Mouse (Mus musculus) embryo, embryonic 11.5 days (tissue): ENCODE data around the gene Mamdc4.

Experiments used
- DNase-seq: peaks from one replicate; pipeline ENCODE4 v3.0.0-alpha.2; 2012; ENCODE audit warnings: low read depth, low spot score

Gene Mamdc4

GRCm38 (mm10) chr2:25582466-25583119 lies 7.9 kb upstream of the Mamdc4 start:
- no peak for DNase-seq

DNA sequence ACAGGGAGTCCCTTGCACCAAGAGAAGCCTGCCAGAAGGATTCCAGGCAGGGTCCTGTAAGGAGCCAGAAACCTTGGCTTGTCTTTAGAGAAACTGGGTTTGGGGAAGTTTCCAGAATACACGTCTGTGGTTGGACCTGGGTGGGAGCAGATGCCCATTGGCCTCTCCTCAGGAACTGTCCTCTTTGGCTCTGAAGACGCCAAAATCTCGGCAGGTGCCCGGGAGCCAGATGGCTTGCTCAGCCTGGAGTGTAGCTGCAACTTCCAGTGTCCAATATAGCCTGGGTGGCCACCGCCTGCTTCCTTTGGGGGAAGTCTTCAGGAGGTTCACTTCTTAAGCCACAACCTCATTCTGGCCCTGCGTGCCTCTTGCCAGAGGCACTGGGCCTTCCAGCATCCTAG lies 7.3 kb upstream of the Mamdc4 start:
- no peak for DNase-seq

- peak; percentile 56 for DNase-seq
Observed at GRCm38 (mm10) chr2:25581294-25581864, 6.7 kb upstream of the Mamdc4 start, which contains the start of gene Ajm1. Gene Ajm1 (minus strand): TSS chr2:25581757.

DNA sequence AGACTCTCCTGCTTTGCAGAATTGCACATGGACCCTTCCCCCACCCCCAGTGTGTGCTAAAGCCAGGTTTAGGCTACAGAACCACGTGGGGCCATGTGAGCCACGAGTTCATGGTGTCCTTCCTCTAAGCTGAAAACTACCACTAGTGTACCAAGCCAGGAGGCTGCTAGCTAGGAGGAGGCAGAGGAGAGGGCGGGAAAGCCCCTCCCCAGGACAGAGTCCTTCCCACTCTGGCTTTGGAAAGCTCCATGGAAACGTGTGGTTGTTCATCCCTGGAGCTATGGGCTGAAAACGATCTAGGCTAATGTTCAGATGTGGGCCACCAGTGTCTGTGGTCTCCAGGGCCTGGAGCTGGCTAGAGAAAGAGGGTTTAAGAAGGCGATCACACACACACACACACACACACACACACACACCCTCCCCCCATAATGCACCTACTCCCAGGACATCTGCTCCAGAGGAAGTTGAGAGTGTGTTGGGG lies 6.0 kb upstream of the Mamdc4 start:
- no peak for DNase-seq

DNA sequence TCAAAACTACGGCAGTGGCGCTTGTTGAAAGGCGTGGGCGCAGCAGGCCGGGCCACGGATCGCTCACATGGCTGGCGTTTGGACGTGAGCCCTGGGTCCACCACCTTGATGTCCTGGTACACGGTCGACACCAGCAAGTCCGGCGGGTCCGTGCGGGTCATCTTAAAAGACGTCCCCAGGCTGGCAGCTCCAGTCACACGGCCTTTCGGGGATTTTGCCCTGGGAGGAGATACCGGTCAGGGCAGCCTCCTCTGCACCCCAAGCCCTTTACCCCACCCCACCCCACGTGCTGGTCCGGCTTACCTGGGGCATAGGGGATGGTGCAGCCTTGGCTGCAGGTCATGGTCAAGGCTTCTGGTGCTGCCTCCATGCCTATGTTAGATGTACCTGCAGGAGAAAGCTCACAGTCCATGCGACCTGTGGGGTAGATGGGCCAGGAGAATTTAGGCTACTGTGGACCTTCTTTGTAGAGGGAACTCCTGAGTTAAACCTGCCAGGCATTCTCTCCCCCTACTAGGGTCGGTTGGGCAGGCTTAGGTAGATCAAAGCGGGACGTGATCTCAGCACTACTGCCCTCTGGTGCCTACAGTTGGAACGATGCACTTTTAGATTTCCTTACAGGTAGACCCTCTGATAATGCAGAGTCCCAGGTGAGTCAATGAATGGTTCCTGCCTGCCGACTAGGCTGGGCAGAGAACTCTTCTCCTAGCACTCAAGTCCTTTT lies 5.3 kb upstream of the Mamdc4 start:
- DNase-seq: no peak

- no peak for DNase-seq
Observed at GRCm38 (mm10) chr2:25578796-25579736, 4.4 kb upstream of the Mamdc4 start.

DNA sequence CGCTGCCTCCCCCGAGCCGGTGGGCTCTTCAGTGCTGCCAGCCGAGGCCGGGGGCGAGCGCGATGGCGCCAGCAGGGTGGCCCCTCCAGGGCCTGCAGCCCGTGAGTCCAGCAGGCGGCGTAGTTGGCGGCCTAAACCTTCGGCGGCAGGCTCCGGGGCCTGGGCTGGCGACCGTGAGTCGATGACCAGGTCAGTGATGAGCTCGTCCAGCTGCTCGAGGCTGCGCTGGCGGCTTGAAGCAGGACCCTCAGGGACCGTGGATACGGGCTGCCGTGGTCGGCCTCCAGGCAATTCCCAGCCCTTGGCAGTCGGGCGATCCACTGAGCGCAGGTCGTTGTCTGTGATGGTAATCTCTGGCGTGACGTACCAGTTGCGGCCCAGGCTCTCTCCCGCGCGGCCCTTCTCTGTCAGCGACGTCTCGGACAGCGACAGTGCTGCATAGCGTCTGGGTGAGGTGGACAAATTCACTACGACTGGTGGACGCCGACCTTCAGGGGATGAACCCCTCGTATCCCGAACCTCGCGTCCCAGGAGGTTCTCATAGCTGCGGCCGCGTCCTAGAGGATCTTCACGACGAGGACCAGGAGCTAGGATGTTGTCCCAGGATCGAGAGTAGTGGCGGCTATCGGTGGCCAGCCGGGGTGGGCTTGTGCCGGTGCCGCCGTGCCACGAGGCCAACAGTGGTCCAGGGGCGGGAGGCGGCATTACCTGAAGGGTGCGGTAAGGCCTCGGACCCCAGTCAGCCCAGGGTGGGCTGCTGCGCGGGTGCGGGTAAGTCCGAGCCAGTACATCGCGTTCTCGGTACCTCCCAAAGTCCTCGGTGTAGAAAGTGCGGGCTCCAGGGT lies 3.5 kb upstream of the Mamdc4 start:
- DNase-seq: no peak

- no peak for DNase-seq
Observed at GRCm38 (mm10) chr2:25576965-25577891, 2.6 kb upstream of the Mamdc4 start.

DNA sequence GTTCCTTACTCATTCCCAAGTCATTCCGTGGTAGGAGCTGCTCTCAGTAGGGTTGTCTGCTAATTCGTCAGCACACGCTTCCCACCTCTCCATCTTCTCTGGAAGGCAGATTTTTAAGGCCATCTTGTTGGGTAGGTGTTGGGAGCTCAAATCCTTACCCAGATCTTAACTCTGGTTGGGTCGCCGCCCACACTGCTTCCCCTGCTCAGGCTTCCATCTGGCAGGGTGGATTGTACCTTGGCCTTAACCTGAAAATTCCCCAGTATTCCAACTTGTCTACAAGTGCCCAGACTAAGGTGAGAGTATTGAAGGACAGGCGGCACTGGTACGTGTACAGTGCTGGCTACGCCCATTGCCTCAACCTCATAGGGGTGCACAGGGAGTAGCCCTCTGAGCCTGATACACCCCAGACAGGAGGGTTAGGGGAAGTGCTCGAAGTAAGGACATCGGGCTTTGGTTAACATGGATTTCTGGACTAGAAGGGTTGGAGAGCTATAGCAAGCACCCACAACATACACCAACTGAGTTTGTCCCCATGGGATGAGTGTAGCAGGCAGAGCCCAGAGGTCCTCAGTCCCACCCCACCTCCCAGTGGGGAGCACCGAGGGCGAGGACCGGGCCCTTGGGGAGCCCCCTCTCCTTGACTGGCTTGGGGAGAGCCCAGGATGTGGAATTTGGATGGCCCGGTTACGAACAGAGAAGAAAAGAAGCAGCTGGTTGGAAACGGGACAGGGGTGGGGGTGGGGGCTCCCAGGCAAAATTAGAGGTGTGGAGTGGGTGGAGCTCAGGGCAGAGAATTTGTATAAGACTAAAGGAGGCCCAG lies 1.6 kb upstream of the Mamdc4 start:
- no peak for DNase-seq

DNA sequence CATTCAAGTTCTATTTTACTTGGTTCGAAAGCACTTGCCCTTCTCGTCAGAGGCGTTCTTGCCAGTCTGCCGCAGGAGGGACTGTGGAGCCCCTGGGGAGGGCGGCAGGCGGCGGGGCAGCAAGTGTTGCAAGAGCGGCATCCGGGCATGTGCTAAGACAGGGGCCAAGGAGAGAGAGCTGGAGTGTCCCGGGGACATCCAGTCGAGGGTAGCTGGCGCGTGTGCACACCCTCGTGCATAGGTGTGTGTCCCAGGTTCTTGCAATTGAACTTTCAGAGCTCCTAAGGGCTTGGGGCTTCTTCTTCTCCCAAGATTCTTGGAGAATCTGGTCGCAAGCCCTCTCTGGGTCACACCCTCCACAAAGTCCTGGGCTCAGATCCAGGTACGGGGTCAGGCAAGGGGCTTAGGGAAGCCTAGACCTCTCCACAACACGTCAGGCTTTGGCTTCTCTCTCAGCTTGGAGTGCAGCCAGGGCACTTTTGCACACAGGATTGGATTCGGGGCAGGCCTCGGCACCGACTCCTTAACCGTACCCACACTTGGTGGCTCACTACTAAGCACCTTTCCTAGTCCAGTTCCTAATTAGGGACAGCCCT lies 885 bp upstream of the Mamdc4 start:
- DNase-seq: no peak

- DNase-seq: no peak
Observed at GRCm38 (mm10) chr2:25574136-25574535, 509 bp downstream of the Mamdc4 start.

DNA sequence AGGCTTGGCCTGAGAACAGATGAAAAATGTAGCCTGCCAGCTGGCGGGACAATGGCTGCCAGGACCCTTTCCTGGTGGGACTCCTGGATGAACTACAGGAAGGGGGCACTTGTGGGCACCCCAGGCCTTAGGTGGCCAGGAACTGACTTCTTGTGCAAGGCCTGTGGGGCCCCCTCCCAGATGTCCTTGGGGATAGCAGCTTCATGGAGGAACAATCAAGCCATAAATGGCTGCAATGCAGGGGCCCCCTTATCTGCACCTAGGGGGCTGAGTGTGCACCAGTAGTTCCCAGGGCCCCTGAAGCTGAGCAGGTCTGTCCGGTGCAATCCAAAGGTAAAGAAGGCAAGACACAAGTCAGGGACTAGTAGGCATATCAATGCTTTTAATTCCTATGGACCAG lies 1.6 kb downstream of the Mamdc4 start:
- no peak for DNase-seq

DNA sequence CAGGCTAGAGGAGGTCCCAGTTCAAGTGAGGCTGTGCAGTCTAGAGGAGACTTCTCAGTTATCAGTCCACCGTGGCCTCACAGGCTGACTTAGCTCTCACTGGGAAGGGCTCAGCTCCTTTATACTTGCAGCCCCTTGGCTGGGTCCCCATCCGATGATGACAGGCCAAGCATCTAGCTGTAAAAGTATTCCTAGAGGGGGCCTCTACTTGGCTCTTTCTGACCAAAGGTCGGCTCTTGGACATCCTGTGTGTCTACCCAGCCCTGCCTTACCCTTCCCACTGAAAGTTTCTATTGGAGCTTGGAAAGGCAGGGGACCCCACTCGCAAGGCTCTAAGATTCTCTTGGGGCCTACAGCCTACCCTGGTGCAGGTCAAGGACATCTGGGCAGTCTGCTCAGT lies 3.4 kb downstream of the Mamdc4 start:
- DNase-seq: no peak

DNA sequence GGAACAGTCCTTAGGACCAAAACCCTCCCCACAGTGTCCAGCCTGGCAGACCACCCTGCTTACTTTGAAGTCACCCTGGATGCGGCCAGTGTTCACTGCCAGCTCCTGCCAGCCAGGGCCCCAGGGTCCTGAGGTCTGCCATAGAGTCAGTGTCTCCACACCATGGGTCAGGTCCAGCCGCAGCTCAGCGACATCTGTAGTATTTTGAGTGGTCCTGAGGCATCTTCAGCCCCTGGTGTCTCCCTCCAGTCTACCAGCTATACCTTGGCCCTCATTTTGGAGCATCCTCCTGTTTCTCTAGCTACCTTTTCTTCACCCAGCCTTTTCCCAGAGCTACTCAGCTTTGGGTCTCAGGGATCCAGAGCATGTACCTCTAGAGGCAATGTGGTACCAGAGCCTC lies 5.3 kb downstream of the Mamdc4 start:
- DNase-seq: no peak

GRCm38 (mm10) chr2:25568473-25569019 lies 6.1 kb downstream of the Mamdc4 start:
- DNase-seq: no peak

GRCm38 (mm10) chr2:25566558-25566957 lies 8.1 kb downstream of the Mamdc4 start:
- no peak for DNase-seq

- no peak for DNase-seq
Observed at GRCm38 (mm10) chr2:25565741-25566140, 8.9 kb downstream of the Mamdc4 start.

DNA sequence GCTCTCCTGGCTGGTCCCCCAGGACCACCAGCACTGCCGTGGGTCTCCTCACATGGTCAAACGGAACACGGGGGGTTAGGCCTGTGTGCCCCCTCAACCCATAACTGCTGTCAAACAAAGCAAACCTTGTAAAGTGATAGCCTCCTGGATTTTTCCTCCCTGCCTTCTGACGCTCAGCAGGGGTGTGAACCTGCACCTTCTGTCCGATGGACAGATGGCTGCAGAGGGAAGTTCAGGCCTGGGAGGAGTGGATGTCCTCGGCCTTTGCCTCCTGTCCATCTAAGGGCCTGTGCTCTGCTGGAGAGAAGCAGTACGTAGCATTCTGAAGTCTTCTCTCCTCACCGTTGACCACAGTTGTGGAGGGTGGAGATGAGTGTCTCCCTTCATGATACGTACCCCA lies 12.7 kb downstream of the Mamdc4 start:
- no peak for DNase-seq
